Mouse (Mus musculus) hindbrain, postnatal 0 days (tissue): ENCODE results near the gene Dtx2. TPM values are rescaled to one million over a fixed set of nuclear protein-coding genes. Genes with fewer than 3 reads are reported as not detected.
"Not testable (repeated sequence)": the region's sequence is repeated elsewhere in the genome, so short reads cannot be mapped to it uniquely, and the experiment has no call there.

Experiments used
- ATAC-seq: fragments of 200-750 bp; cut with Nextera tagmentation; 2 replicates; pipeline ENCODE4 v1.8.0; 2017; ENCODE audit warnings: mild to moderate bottlenecking, moderate TSS enrichment, moderate library complexity
- DNase-seq: peaks from one replicate; pipeline ENCODE4 v3.0.0-alpha.2; 2015; ENCODE audit warnings: low spot score
- H3K27ac ChIP-seq: fragments of 300-500 bp; sonication (generic); 2 replicates; pipeline ENCODE4 v1.5.1; 2014; ENCODE audit warnings: mild to moderate bottlenecking
- H3K27me3 ChIP-seq: fragments of 300-500 bp; sonication (generic); 2 replicates; pipeline ENCODE4 v1.6.1; 2014; ENCODE audit warnings: low read length, mixed read lengths; ENCODE audit not compliant: insufficient read depth
- H3K36me3 ChIP-seq: fragments of 300-500 bp; sonication (generic); 2 replicates; pipeline ENCODE4 v1.6.1; 2014; ENCODE audit warnings: low read length, mixed read lengths; ENCODE audit not compliant: insufficient read depth
- H3K4me1 ChIP-seq: fragments of 300-500 bp; sonication (generic); 2 replicates; pipeline ENCODE4 v1.6.1; 2014; ENCODE audit warnings: antibody characterized with exemption, low read length, mixed read lengths; ENCODE audit not compliant: insufficient read depth
- H3K4me2 ChIP-seq: fragments of 300-500 bp; sonication (generic); 2 replicates; pipeline ENCODE4 v1.6.1; 2014; ENCODE audit warnings: low read depth, mild to moderate bottlenecking, low read length, moderate library complexity, mixed read lengths
- H3K4me3 ChIP-seq: fragments of 300-500 bp; sonication (generic); 2 replicates; pipeline ENCODE4 v1.5.1; 2014; ENCODE audit warnings: low read length
- H3K9ac ChIP-seq: fragments of 300-500 bp; sonication (generic); replicated peaks from 2 replicates; pipeline ENCODE4 v1.6.1; 2014; ENCODE audit warnings: mild to moderate bottlenecking, low read length, moderate library complexity, mixed read lengths
- H3K9me3 ChIP-seq: fragments of 300-500 bp; sonication (generic); 2 replicates; pipeline ENCODE4 v1.6.1; 2016; ENCODE audit warnings: low read length, mixed read lengths
- CTCF ChIP-seq: IDR thresholded peaks from 2 replicates; pipeline ENCODE4 v1.5.1; 2016; ENCODE audit warnings: antibody characterized with exemption, control low read depth, low read depth
- WGBS: fragments of 180-500 bp; shearing (Covaris S2); extraction: QIAGEN DNeasy Blood & Tissue Kit; methylation state at CpG from one replicate; pipeline ENCODE4 v1.1.7; 2014; 5-methylcytosine and 5-hydroxymethylcytosine counted together
- polyA plus RNA-seq: library from polyadenylated mRNA; unstranded; fragments of >200 nt; fragmentation: Nextera tagmentation; extraction: Ambion mirVana; gene quantifications from 2 replicates; pipeline ENCODE4 v1.2.1, GENCODE M21; 2015
- total RNA-seq: library from RNA; depleted of rRNA; stranded (reverse); fragments of >200 nt; gene quantifications from 2 replicates; pipeline ENCODE4 v1.2.3, GENCODE M21; 2014

Dtx2 gene
- total and polyA plus RNA-seq, 2 experiments from 2014 or later, result 17.4 to 28.6 TPM

GRCm38 (mm10) chr5:136061567-136061966 lies 67.0 kb downstream of the Dtx2 start:
- no peaks in the 10 kb centered on the region for H3K36me3 ChIP-seq
- H3K27ac ChIP-seq, result no peak overlapping the region
- H3K4me1 ChIP-seq, result no peaks in the 10 kb centered on the region; the same call in 1 of the 2 replicates
- no peak overlapping the region for H3K4me2 ChIP-seq
- DNase-seq, result peak; percentile 75
- H3K9ac ChIP-seq, result no peak overlapping the region
- no peaks in the 10 kb centered on the region for H3K9me3 ChIP-seq
- ATAC-seq, result peak; percentile 51; the same call in 1 of the 2 replicates
- TF ChIP-seq CTCF, result peak; percentile 98
- 10% methylated on average over 12 of the region's 12 CpGs for WGBS
- no peak overlapping the region for H3K4me3 ChIP-seq
- H3K27me3 ChIP-seq, result no peaks in the 10 kb centered on the region; the same call in 1 of the 2 replicates

- Histone ChIP-seq H3K27ac (no peak overlapping the region), H3K36me3 (no peaks in the 10 kb centered on the region), H3K9ac (no peak overlapping the region), H3K9me3 (no peaks in the 10 kb centered on the region), H3K4me3 (no peak overlapping the region), H3K4me2 (no peak overlapping the region), H3K4me1 (no peaks in the 10 kb centered on the region; the same call in 1 of the 2 replicates), H3K27me3 (no peaks in the 10 kb centered on the region; the same call in 1 of the 2 replicates)
- no peak for TF ChIP-seq CTCF
- DNase-seq (no peak), ATAC-seq (no peak)
- WGBS, result 89% methylated on average over 10 of the region's 10 CpGs
Measured at GRCm38 (mm10) chr5:136063920-136064319, 69.3 kb downstream of the Dtx2 start.

- not testable (repeated sequence) for ATAC-seq
- WGBS, result 69% methylated on average over 11 of the region's 11 CpGs
Measured at GRCm38 (mm10) chr5:136066404-136067148, 72.0 kb downstream of the Dtx2 start.

GRCm38 (mm10) chr5:136069411-136069810 lies 74.8 kb downstream of the Dtx2 start:
- no peak for ATAC-seq
- WGBS, result 80% methylated on average over 2 of the region's 2 CpGs
- Histone ChIP-seq H3K27ac (no peak overlapping the region), H3K36me3 (no peaks in the 10 kb centered on the region), H3K27me3 (no peaks in the 10 kb centered on the region; the same call in 1 of the 2 replicates), H3K4me2 (no peak overlapping the region), H3K9me3 (no peaks in the 10 kb centered on the region), H3K9ac (no peak overlapping the region), H3K4me1 (no peaks in the 10 kb centered on the region), H3K4me3 (no peak overlapping the region)
- no peak for DNase-seq
- no peak for TF ChIP-seq CTCF

More at GRCm38 (mm10) chr5:136066404-136067148, 72.0 kb downstream of the Dtx2 start:
- H3K9me3 ChIP-seq, H3K27ac ChIP-seq, H3K27me3 ChIP-seq, H3K4me1 ChIP-seq, H3K4me3 ChIP-seq, DNase-seq, H3K9ac ChIP-seq, H3K4me2 ChIP-seq, H3K36me3 ChIP-seq: not testable (repeated sequence)

GRCm38 (mm10) chr5:136073051-136073450 lies 78.5 kb downstream of the Dtx2 start:
- no peak overlapping the region for H3K4me2 ChIP-seq
- ATAC-seq, result no peak
- no peak for DNase-seq
- WGBS, result 59% methylated on average over 6 of the region's 6 CpGs
- no peaks in the 10 kb centered on the region for H3K27me3 ChIP-seq
- no peak overlapping the region for H3K27ac ChIP-seq
- TF ChIP-seq CTCF, result no peak
- H3K4me1 ChIP-seq, result no peaks in the 10 kb centered on the region
- no peak overlapping the region for H3K4me3 ChIP-seq
- no peak overlapping the region for H3K9ac ChIP-seq
- H3K36me3 ChIP-seq, result no peaks in the 10 kb centered on the region
- H3K9me3 ChIP-seq, result no peaks in the 10 kb centered on the region

GRCm38 (mm10) chr5:136073526-136073925 lies 78.9 kb downstream of the Dtx2 start:
- Histone ChIP-seq H3K4me1 (no peaks in the 10 kb centered on the region), H3K36me3 (no peaks in the 10 kb centered on the region), H3K9ac (no peak overlapping the region), H3K9me3 (no peaks in the 10 kb centered on the region), H3K27ac (no peak overlapping the region), H3K4me3 (no peak overlapping the region), H3K27me3 (no peaks in the 10 kb centered on the region), H3K4me2 (no peak overlapping the region)
- ATAC-seq (no peak), DNase-seq (no peak)
- no peak for TF ChIP-seq CTCF
- 70% methylated on average over 11 of the region's 11 CpGs for WGBS

GRCm38 (mm10) chr5:136075076-136075475 lies 80.5 kb downstream of the Dtx2 start:
- DNase-seq (no peak), ATAC-seq (no peak)
- no peaks in the 10 kb centered on the region for H3K9me3 ChIP-seq
- 96% methylated on average over 5 of the region's 5 CpGs for WGBS
- H3K9ac ChIP-seq, result no peak overlapping the region
- TF ChIP-seq CTCF, result no peak
- no peak overlapping the region for H3K4me3 ChIP-seq
- no peak overlapping the region for H3K4me2 ChIP-seq
- no peaks in the 10 kb centered on the region for H3K4me1 ChIP-seq
- no peak overlapping the region for H3K27ac ChIP-seq
- no peaks in the 10 kb centered on the region for H3K36me3 ChIP-seq
- no peaks in the 10 kb centered on the region for H3K27me3 ChIP-seq
